Mouse (Mus musculus) hindbrain, embryonic 12.5 days (tissue): ENCODE results near the gene Gm10800. TPM values are rescaled to one million over a fixed set of nuclear protein-coding genes. Genes with fewer than 3 reads are reported as not detected.
"Not testable (repeated sequence)": the region's sequence is repeated elsewhere in the genome, so short reads cannot be mapped to it uniquely, and the experiment has no call there.

Source experiments
- ATAC-seq: fragments of 200-750 bp; cut with Nextera tagmentation; 2 replicates; pipeline ENCODE4 v1.8.0; 2017; ENCODE audit warnings: moderate TSS enrichment; ENCODE audit not compliant: low FRiP score
- H3K27ac ChIP-seq: fragments of 300-500 bp; sonication (generic); 2 replicates; pipeline ENCODE4 v1.5.1; 2016; ENCODE audit warnings: mild to moderate bottlenecking
- H3K27me3 ChIP-seq: fragments of 300-500 bp; sonication (generic); 2 replicates; pipeline ENCODE4 v1.6.1; 2016; ENCODE audit warnings: mild to moderate bottlenecking
- H3K36me3 ChIP-seq: fragments of 300-500 bp; sonication (generic); 2 replicates; pipeline ENCODE4 v1.6.1; 2016; ENCODE audit warnings: mild to moderate bottlenecking
- H3K4me1 ChIP-seq: fragments of 300-500 bp; sonication (generic); 2 replicates; pipeline ENCODE4 v1.6.1; 2016
- H3K4me2 ChIP-seq: fragments of 300-500 bp; sonication (generic); replicated peaks from 2 replicates; pipeline ENCODE4 v1.6.1; 2016; ENCODE audit warnings: mild to moderate bottlenecking
- H3K4me3 ChIP-seq: fragments of 300-500 bp; sonication (generic); 2 replicates; pipeline ENCODE4 v1.5.1; 2016; ENCODE audit warnings: mild to moderate bottlenecking
- H3K9ac ChIP-seq: fragments of 300-500 bp; sonication (generic); 2 replicates; pipeline ENCODE4 v1.6.1; 2016; ENCODE audit warnings: mild to moderate bottlenecking, moderate library complexity
- H3K9me3 ChIP-seq: fragments of 300-500 bp; sonication (generic); replicated peaks from 2 replicates; pipeline ENCODE4 v1.6.1; 2016; ENCODE audit warnings: mild to moderate bottlenecking
- WGBS: fragments of 180-500 bp; shearing (Covaris S2); methylation state at CpG from one replicate; pipeline ENCODE4 v1.1.7; 2016; 5-methylcytosine and 5-hydroxymethylcytosine counted together
- polyA plus RNA-seq: library from polyadenylated mRNA; unstranded; fragments of >200 nt; fragmentation: Nextera tagmentation; extraction: Ambion mirVana; gene quantifications from 2 replicates; pipeline ENCODE4 v1.2.1, GENCODE M21; 2016

Gene Gm10800
- 5.5 and 6.9 TPM in 2 replicates for polyA plus RNA-seq

GRCm38 (mm10) chr2:98667201-98667600 is at the start of gene Gm10800:
Gene Gm10800, minus strand, starts transcription at chr2:98667301.
- 84% methylated on average over 4 of the region's 4 CpGs for WGBS

GRCm38 (mm10) chr2:98697533-98697932 is 30.4 kb upstream of the Gm10800 start:
- WGBS = 98% methylated on average over 1 of the region's 1 CpGs

More at GRCm38 (mm10) chr2:98667201-98667600, at the start of gene Gm10800:
- H3K27ac ChIP-seq, H3K9me3 ChIP-seq, H3K9ac ChIP-seq, H3K27me3 ChIP-seq, H3K36me3 ChIP-seq, H3K4me1 ChIP-seq, H3K4me2 ChIP-seq, H3K4me3 ChIP-seq, ATAC-seq: not testable (repeated sequence)

GRCm38 (mm10) chr2:98661937-98662336 is 5.2 kb downstream of the Gm10800 start, which contains the start of gene Gm10801:
Gene Gm10801, plus strand, starts transcription at chr2:98662237.
- WGBS = 85% methylated on average over 4 of the region's 5 CpGs
- H3K4me2 ChIP-seq, H3K9me3 ChIP-seq, H3K4me1 ChIP-seq, H3K27ac ChIP-seq, ATAC-seq, H3K9ac ChIP-seq, H3K4me3 ChIP-seq, H3K36me3 ChIP-seq, H3K27me3 ChIP-seq: not testable (repeated sequence)

More at GRCm38 (mm10) chr2:98697533-98697932, 30.4 kb upstream of the Gm10800 start:
- Histone ChIP-seq H3K27me3 (no peaks in the 10 kb centered on the region), H3K36me3 (no peaks in the 10 kb centered on the region), H3K4me2 (no peak overlapping the region), H3K4me1 (no peaks in the 10 kb centered on the region), H3K4me3 (no peak overlapping the region), H3K9ac (no peak overlapping the region), H3K9me3 (no peaks in the 10 kb centered on the region), H3K27ac (no peak overlapping the region)
- ATAC-seq = no peak

Other genes starting within 250 kb of the Gm10800 start
- 0.98 and 1.6 TPM in 2 replicates for gene Gm10801, start 5.1 kb downstream of the Gm10800 start, polyA plus RNA-seq